Mouse (Mus musculus) c-Kit-positive CD71-positive TER-119-negative erythroid progenitor cells, embryonic 14.5 days (primary cell): ENCODE results near the gene Dppa3.
A peak's percentile ranks its signal among the peaks of the same experiment; 100 is the strongest.
"Not testable (repeated sequence)": the region's sequence is repeated elsewhere in the genome, so short reads cannot be mapped to it uniquely, and the experiment has no call there.

Source experiments
- DNase-seq: peaks from one replicate; pipeline ENCODE4 v3.0.0-alpha.2; 2013; ENCODE audit warnings: low read depth

Dppa3 gene

DNA sequence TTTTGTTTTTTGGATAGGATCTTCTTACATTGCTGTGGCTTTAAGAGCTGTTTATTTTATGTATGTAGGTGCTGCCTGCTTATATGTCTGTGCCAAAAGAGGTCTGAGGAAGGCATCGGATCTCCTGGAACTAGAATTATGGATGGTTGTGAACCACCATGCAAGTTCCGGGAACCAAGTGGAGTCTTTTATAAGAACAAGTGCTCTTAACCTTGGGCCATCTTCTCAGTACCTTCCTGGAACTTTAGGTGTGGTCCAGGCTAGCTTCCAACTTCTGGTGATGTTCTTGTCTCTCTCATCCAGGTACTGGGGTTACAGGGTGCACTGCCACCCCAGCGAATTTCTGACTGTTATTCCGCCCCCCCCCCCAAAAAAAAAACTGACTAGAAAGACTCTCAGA, 13.8 kb upstream of the Dppa3 start:
- DNase-seq: peak; percentile 55

DNA sequence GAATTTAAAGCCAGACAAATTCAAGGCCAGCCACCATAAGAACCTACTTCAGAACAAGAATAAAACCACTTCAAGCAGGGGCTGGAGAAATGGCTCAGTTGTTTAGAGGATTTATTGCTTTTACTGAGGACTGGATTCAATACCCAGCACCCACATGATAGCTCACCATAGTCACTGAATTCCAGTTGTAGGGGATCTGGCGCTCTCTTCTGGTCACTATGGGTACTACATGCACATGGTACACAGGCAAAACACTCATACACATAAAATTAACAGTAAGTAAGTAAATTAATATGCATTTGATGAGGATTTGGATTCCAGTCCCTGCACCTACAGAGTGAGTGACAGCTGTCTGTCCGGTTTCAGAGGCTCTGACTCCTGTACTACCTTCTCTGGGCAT, 12.2 kb upstream of the Dppa3 start:
- peak; percentile 54 for DNase-seq

DNA sequence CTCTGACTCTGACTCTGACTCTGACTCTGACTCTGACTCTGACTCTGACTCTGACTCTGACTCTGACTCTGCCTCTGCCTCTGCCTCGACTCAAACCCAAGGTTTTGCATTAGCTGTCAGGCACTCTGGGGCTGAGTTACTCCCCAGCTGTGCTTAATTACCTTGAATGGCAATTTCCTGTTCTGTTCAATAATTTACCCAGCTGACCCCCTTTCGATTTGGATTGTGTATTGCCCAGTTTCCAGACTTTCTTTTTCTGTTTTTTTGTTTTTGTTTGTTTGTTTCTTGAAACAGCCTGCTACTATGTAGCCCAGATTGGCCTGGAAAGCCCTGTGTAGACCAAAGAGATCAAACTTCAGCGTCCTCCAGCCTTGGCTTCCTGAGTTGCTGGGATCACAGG, 10.2 kb upstream of the Dppa3 start:
- DNase-seq: no peak

DNA sequence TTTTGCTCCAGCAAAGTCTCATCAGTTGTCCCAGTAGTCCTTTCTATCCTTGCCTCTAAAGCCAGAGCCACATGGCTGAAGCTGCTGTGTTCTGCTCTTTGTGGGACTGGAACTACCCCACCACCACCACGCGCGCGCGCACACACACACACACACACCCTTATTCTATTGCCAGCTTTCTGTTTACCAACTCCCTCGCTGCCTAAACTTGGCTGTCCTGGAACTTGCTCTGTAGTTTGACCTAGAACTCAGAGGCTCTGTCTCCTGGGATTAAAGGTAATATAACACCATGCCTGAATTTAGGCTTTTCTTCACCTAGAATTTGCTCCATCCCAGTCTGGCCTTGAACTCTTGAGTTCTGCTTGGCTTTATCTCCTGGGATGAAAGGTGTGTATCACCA, 5.1 kb upstream of the Dppa3 start:
- DNase-seq: no peak

DNA sequence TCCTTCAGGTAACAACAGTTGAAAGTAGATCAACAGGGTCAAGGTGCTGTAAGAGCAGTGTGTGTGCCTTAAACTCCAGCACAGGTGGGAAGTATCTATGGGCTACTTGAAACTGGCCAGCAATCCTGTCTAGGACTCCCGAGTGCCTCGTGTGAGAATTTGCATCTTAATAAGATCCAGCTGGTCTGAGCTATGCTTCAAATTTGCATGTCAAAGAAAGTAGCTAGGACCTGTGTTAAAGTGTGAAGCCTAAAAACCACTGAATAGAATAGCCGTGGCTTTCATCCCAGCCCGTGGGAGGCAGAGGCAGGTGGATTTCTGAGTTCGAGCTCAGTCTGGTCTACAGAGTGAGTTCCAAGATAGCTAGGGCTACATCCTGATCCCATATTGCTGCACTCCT, 1.7 kb upstream of the Dppa3 start:
- DNase-seq: no peak

DNA sequence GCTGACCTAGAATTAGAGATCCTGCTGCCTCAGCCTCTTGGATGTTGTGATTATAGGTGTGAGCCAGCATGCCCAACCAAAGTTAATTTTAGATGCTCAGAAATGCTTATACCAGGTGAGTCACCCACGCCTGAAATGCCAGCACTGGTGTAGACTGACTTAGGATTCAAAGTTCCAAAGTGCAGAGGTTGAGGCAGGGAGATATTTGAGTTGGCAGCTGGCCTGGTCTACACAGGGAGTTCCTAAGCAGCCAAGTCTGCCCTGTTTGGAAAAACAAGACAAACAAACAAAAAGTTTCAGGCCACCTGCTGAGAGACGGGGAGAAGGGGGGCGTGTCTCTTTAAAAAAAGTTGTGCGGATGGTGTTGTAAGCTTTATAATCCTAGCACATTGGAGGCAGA, 1.1 kb upstream of the Dppa3 start:
- DNase-seq: no peak

DNA sequence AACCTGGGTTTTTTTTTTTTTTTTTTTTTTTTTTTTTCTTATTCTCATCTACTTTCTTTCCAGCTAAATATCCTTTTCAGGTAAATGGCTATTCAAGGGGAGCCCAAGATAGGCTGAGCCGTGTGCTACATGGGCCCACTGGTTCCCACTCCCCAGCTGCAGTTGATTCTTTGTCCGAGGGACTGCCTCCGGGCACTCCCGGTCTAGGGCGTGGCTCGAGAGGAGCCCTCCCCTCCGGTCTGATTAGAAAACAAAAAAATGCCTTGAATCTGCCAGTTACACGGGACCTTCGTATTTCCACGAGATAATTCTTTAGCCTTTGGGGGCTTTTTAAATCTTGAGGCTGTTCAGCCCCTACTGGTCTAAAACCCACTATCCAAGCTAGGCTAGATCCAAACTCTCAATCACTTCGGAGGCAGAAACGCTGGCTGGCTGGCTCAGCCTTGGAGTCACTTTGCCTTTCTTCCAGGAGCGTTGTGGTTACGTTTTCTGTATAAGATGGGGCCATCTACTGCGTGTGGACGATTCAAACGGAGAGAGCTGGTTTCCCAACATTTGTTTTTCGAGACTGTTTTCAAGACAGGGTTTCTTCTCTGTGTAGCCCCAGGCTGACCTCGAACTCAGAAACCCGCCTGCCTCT, 1.4 kb downstream of the Dppa3 start:
- DNase-seq: no peak

DNA sequence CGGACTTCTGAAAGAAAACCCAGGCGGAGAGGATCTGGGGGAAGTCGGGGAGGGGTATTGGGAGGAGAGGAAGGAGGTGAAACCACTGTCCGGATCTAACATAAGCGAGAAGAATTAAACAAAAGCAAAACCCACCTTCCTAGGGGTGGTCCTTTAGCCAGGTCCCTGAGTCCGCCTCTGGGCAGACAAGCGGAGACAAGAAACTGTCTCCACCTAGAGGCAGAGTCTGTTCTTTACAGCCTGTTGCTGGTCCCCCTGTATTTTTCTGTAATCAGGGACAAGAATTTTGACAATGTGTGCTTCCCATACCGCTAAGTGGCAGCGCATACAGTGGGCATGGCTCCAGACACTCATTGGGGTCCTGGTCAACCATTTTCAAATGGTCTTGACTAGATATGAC, 7.2 kb downstream of the Dppa3 start:
- DNase-seq: no peak

DNA sequence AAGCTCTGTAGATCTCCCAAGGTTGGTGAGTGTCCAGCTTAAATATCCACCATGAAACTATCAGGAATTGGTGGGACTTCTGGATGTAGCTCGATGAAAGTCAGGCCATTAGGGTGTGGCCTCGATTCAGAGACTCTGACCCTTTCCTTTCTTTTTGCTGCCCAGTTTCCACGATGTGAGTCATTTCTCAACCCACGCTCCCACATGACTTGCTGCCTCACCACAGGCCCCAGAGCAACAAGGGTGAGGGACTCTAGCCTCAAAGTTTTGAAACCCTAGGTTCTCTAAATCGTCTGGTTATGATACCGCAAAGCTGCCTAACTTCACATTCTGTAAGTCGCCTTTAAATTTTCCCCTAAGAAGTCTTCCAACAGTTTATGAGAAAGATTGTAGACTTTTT, 9.1 kb downstream of the Dppa3 start:
- no peak for DNase-seq

DNA sequence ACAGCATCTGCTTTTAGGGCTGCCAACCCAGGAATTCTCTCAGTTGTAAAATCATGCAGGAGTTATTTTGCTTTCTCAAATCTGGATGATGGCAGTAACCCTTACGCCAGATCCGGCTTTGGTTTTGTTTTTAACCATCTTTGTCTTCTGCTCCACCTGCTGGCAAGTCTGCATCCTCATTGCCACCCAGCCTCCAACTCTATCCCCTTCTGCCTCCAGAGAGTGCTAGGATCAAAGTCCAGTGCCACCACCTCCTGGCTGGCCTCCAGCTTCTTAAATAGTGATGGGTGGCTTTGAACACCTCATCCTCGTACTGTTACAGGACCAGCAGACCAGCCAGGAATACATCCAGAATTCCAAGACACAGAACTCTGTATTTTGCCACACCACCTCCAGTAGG, 10.5 kb downstream of the Dppa3 start:
- DNase-seq: no peak

DNA sequence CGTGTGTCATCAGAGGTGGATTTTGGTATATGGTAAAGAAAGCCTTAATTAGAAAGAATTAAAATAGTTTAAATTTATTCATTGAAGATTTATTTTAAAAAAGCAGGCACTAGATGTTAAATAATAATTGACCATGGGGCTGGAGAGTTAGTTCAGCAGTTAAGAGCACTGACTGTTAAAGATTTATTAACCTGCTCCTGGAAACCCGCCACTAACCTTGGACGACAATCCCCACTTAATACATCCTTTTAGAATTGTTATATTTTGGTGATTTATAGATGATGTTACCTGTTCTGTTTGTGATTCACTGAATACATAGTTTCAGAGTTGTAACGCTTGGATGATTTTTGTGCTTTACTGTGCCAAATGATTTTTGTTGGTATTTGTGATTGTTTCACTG, 11.4 kb downstream of the Dppa3 start:
- DNase-seq: not testable (repeated sequence)

DNA sequence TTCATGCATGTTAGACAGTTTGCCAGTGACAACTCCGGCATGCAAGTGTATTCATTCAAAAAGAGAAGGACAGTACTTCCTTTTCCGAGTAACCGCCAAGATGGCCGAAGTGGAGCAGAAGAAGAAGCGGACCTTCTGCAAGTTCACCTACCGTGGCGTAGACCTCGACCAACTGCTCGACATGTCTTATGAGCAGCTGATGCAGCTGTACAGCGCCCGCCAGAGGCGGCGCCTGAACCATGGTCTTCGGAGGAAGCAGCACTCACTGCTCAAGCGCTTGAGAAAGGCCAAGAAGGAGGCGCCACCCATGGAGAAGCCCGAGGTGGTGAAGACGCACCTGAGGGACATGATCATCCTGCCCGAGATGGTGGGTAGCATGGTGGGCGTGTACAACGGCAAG, 18.0 kb downstream of the Dppa3 start:
- not testable (repeated sequence) for DNase-seq

DNA sequence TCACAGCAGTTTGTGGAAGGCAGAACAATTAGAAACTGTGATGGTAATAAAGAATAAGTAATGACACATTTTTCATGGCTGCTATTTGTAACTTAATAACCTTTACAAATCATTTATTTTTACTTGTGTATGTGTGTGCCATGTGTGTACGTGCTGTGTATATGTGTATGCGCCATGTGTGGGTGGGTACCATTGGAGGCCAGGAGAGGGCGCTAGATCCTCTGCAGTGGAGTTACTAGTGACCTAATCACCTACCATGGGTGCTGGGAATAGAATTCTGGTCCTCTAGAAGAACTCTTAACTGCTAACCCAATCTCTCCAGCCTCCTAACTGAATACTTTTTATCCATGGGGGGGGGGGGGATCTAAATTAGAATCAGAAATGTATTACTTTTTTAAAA, 23.7 kb downstream of the Dppa3 start:
- DNase-seq: no peak

DNA sequence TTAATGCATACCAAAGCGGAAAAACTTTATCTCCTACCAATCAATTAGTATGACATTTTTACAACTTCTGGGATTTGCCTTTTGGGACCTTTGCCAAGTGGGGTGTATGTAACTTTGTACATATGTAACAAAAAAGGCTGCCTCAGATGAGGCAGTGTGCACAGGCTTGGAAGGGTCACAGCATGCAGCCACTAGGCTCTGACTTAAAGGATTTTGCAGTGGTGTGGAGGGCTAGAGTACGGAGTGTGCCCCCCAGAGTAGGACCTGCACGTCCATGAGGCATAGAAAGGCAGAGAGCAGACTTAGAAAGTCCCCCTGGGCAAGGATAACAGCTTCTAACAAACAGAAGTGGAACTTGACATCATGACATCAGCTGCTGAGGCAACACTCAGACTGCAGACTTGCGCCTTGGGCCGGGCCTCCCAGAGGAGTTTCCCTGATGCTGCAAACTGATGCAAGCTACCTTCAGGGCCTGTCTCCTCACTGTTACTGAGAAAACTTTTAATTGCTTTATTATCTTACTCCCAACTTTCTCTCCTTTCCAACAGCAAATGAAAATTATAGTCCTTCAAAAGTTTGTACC, 24.3 kb downstream of the Dppa3 start:
- DNase-seq: no peak

DNA sequence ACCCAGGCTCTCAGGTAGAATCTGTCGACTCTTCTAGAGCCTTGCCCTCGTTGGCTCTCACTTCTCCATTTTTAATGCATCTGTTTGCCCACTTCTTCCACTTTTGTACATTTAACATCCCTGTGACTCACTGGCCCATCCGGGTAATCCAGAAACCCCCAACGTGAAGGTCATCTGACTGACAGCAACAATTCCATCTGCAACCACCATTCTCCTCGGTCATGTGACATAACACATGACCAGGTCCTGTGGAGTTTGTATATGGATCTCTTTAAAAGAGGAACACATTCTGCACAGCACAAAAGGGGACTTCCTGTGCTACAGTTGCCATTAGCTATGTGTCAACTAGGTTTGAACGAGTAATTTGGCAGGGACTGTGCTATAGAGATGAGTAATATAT, 28.1 kb downstream of the Dppa3 start:
- DNase-seq: no peak

DNA sequence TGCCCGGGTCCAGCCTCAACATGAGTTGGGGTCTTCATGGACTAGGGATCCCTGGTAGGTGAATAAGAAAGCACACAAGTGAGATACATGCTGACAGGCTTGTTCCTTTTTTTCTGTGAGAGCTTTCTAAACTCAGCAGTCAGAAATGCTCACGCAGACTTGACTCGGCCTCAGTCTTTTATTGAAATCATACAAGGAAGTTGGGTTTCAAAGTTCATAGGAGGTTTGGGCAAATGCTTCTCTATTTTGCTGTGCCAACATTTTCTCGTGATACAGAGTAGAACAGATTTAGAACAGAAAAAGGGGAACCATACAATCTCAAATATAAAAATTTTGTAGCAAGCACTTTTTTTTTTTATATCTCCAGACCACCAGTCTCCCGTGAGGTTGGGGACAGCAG, 31.4 kb downstream of the Dppa3 start:
- DNase-seq: no peak

DNA sequence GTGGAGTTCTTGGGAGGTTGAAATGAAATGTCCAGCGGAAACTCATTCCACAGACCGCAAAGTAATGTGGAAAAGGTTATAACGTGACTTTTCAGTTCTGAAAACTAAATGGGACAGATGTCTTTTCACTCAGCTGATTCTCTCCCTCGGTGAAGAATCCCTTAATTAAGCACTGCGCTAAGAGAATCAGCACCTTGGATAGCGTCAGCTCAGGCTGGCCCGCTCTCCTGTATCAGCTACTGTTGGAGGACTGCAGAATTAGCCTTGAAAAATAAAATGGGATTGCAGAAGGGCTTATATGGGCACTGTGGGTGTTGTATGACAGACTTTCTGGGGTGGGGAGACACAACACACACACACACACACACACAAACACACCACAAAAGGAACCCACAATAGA, 33.4 kb downstream of the Dppa3 start:
- DNase-seq: peak; percentile 37

DNA sequence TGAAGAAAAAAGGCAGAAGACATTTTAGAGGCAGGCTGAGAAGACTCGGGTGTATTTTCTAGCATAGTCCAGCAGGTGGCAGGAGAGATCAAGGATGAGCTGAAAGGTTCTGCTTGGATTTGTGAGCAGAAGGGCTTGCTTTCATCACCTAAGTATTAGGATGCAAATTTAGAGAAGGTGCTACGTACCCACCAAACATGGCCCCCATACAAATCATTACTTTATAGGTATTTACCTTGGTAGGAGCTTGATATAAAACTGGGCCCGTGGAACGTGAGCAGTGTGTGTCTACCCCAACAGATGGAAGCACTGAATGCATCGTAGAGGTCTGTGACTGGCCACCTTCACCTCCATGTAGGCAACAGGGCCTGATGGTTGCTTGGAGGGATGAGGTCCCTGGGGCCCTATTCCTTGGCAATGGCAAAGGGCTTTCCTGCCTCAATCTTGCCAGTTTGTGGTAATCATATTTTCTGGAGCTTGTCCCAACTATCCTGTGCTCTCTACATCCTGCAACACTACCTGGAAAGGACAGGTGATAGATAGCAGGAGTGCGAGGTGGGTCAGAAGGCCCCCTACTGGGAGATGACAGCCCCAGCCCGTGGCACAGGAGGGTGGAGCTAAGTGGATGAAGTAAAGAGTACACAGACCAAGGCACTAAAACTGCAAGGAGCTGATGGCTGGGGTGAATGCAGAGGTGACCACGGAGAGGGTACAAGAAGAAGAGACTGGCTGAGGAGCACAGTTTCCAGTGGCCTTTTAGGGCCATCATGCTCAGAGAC, 34.6 kb downstream of the Dppa3 start:
- peak; percentile 45 for DNase-seq

DNA sequence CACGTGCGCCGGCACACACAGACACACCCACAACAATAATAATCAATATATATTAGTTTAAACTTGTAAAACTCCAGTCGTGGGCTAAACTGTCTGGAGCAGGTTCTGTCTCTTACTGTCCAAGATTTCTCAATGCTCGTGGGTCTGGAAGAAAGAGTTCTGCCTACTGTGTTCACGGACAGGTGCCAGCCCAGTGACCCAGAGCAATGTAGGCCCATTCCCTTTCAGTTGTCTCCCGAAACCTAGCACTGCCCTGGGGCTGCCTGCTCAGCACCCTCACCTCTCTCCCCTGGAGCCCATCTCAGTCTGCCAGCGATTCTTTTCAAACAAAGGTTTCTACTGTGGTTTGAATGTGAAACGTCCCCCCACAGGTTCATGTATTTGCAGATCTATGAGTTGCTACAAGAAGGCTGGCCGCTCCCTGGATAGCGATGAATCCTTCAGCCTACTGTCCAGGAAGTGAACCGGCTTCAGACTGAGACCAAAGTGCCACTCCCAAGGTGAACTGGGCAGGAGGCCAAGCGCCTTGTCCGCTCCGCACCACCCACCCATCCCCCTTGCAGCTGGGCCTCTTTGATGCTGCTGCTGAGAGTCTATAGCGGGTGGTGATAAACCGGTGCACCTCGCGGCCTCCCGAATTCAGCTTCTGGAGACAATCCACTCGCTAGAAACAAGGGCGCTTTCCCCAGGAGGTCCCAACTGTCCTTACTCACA, 36.5 kb downstream of the Dppa3 start:
- no peak for DNase-seq

DNA sequence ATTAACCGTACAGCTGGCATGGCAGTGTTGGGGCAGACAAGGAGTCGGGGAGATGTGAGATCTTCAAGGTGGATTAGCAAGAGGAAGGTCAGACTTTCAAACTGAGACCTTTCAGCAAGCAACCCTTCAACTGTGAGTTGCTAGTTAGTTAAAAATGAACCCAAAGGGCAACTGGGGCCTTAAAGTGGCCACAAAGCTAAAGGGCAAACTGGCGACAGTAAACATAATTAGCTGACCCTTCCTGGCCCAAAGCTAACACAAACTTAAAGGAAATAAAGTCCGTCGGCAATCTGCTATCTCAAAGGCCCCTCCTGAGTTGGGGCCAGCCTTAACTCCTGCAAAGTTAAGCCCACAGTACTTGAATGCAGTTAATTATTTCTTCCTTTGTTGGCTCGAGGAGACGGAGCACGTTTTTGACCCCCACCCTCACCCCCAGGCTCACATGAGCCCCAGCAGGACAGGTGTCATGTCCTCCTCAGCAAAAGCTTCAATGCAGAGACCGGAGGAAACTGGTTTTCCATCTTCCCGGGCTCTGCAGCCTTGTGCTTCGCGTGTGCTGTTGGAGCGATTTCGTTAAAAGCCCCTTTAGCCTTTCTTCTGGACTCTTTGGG, 37.5 kb downstream of the Dppa3 start:
- DNase-seq: no peak

DNA sequence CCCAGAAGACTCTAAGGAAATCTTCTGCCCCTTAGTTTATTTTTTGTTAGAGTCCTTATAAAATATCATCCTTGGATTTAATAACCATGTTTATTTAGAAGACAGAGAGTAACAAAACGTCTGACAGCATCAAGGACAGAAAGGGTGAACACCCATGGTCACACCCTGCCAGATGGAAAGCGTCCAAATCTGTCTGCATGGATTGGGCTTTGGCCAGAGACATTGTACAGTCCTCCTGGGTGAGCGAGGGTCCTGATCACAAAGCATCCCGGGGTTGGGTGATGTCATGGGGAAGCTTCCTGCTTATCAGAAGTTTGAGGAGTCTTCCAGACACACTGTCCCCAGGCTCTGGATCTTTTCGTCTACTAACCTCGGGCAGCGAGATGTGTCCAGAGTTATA, 39.7 kb downstream of the Dppa3 start:
- DNase-seq: no peak

DNA sequence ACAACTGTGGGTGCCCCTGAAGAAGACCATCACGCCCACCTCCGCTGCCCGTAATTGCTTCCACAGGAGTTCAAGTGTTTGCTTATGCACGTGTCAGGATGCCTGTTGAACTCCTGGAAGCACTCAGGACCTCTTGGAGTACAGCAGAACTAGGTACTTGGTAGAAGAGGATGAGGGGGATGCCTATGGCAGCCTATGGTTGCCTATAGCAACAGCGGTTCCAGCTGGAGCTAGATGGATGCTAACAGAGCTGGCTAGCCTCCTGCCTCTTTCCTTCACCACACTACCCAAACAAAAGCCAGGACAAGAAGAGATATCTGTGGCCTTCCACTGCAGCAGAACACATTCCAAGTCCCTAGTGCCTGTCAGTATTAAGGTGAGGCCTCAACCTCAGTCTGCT, 41.5 kb downstream of the Dppa3 start:
- DNase-seq: no peak

DNA sequence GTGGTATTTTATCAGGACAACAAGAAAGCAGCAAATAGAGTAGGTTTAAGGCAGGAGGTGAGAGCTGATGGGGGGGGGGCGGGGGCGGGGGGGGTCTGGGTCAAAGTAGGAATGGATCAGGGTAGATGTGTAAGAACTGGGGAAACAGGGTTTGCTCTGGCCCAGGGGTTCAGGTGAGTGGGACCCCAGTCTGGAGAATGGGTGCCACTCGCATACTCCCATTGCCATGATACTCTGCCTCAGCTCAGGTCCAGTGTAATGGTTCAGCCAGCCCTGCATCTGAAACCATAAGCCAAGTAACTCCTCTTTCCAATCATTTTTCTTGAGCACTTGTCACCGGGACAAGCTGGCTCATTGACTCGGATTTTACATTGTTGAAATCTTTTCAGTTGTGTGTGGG, 42.6 kb downstream of the Dppa3 start:
- no peak for DNase-seq
